Mouse (Mus musculus) heart, adult 18-20 months (tissue): ENCODE measurements around the gene Zfp92. TPM values are rescaled to one million over a fixed set of nuclear protein-coding genes. Genes with fewer than 3 reads are reported as not detected.
A peak's percentile ranks its signal among the peaks of the same experiment; 100 is the strongest.

Source experiments
- DNase-seq, 2 experiments: peaks; one replicate each; pipeline ENCODE4 v3.0.0; 2021 to 2022; ENCODE audit warnings: mixed read lengths in 1 of 2
- total RNA-seq, 2 experiments: library from RNA; stranded (reverse); gene quantifications; 2 replicates each; pipeline ENCODE4 v1.2.3; 2021

Gene Zfp92
- total RNA-seq, 2 experiments from 2014 or later: not detected

DNA sequence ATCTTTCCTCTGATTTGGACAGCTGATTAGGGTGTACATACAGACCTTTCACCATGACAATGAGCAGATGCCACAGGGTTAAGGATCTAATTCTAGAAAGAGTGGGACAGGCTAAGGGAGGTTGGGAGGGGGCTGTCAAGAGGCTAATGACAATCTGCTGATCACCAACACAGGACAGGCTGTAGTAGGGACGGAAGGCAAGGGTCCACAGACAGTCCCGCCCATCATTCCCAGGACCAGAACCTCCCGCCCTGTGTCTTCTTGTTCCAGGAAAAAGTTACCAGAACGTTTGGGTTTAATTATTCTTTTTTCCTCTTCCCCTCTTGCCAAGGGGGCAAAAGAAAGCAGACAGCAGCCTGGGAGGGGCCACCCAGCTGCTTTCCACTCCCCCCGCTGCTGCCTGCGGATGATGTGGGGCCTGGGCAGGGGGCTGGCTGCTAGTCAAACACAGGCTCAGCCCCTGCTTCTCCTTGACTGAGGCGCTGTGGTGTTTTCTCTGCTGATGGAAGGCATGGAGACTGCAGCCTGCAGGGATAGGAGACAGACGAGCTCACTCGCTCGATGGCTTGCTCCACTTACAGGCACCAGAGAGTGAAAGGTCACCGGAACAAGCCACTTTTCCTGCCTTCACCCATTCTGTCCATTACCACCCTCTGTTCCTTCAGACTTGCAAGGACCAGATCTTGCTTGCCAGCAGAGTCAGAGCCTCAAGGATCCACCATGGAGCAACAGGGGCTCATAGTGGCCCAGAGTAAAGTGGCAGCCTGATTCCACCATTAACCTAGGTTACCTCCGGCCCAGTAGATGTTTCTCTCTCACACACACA is 63.7 kb downstream of the Zfp92 start:
- DNase-seq: no peak

DNA sequence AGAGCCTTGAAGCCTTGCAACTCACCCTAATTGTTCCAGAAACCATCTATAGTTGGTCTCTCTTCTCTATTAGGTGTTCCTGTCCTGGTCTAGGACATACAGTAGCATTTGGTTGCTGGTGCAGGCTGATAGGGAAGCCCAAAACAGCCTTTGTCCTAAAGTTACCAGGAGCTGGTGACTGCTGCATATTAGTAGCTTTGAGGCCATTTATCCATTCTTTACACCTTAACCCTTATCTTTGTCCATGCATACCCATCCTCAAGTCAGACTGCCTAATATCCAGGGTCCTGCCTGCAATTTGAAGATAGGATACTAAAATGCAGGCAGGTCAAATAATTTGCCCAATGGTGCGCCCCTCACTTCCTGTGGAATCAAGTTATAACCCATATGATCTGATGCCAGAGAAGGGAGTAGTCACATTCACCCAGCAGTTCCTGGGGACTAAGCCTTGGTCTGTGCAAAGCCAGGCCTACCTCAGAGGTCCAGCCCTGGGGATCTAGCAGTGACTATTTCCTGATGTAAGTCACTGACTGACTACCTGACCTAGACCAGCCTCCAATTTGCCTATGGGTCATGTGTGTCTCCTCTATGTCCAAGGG is 64.9 kb downstream of the Zfp92 start:
- no peak for DNase-seq

GRCm38 (mm10) chrX:73476621-73477020 is 65.7 kb downstream of the Zfp92 start:
- DNase-seq: peak; percentile 73 to 88

DNA sequence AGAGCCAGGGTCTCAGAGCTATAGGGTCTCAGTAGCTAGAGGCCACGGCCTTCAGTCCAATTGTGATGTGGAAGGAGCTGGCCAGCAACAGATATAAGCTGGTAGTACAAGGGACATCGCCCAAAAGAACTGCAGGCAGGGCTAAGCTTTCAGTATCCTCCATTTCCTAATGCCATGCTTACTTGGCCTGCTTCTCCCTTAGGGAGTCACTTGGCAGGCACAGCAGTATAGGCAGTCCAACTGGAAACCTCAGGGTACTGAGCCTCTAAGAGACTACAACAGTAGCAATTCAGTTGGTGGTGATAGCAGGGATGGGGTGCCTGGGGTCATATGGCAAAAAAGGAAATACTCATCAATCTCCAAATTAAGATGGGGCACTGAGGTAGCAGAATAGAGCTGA is 66.6 kb downstream of the Zfp92 start:
- no peak for DNase-seq

Other genes with a start within 250 kb of the Zfp92 start
- not detected for gene Spin2d, start 234.1 kb upstream of the Zfp92 start, total RNA-seq
- gene Xlr3b, start 218.9 kb upstream of the Zfp92 start, total RNA-seq: 1 to 10 TPM in 1 of 2 experiments, under 1 TPM in 1; 0.75 to 1.2 TPM
- 1 to 10 TPM in 1 of 2 experiments, under 1 TPM in 1; 0.67 to 1.1 TPM for gene Xlr4b, start 196.8 kb upstream of the Zfp92 start, total RNA-seq
- 1 to 10 TPM; 6.6 to 7.2 TPM for gene F8a, start 182.8 kb upstream of the Zfp92 start, total RNA-seq
- not detected for gene Xlr4c, start 168.0 kb upstream of the Zfp92 start, total RNA-seq
- gene Xlr3c, start 145.7 kb upstream of the Zfp92 start, total RNA-seq: not detected
- gene Xlr5a, start 118.1 kb upstream of the Zfp92 start, total RNA-seq: not detected
- gene Xlr5c, start 118.1 kb upstream of the Zfp92 start, total RNA-seq: not detected
- gene Gm45015, start 74.3 kb upstream of the Zfp92 start, total RNA-seq: not detected
- gene Zfp275, start 68.5 kb upstream of the Zfp92 start, total RNA-seq: 1 to 10 TPM; 5.6 to 6.6 TPM
- gene Gm18336, start 12.4 kb upstream of the Zfp92 start, total RNA-seq: not detected
- not detected for gene Trex2, start 24.2 kb downstream of the Zfp92 start, total RNA-seq
- gene Haus7, start 47.9 kb downstream of the Zfp92 start, total RNA-seq: 1 to 10 TPM; 6.2 to 9.1 TPM
- gene Bgn, start 72.5 kb downstream of the Zfp92 start, total RNA-seq: 100 to 1,000 TPM; 174 to 186 TPM
- gene Atp2b3, start 92.0 kb downstream of the Zfp92 start, total RNA-seq: under 1 TPM; 0.17 to 0.28 TPM
- not detected for gene Dusp9, start 228.3 kb downstream of the Zfp92 start, total RNA-seq
- gene Pnck, start 249.0 kb downstream of the Zfp92 start, total RNA-seq: 10 to 100 TPM in 1 of 2 experiments, 1 to 10 TPM in 1; 6.1 to 10.6 TPM